Mouse (Mus musculus) bone marrow macrophage, adult 2 months (primary cell): ENCODE results near the gene Iqschfp. TPM values are rescaled to one million over a fixed set of nuclear protein-coding genes. Genes with fewer than 3 reads are reported as not detected.

Experiments used
- H3K27ac ChIP-seq: 2 replicates; pipeline ENCODE4 v1.5.1; 2012; ENCODE audit warnings: low read depth, low read length; ENCODE audit not compliant: insufficient read depth
- H3K4me1 ChIP-seq: 2 replicates; pipeline ENCODE4 v1.6.1; 2012; ENCODE audit warnings: low read length; ENCODE audit not compliant: control insufficient read depth, insufficient read depth
- H3K4me3 ChIP-seq: 2 replicates; pipeline ENCODE4 v1.5.1; 2012; ENCODE audit warnings: mild to moderate bottlenecking, low read length, moderate library complexity; ENCODE audit not compliant: insufficient read depth
- CTCF ChIP-seq: IDR thresholded peaks from 2 replicates; pipeline ENCODE4 v1.5.1; 2012; ENCODE audit warnings: low read depth, mild to moderate bottlenecking, low read length, moderate library complexity
- POLR2A ChIP-seq: IDR thresholded peaks from 2 replicates; pipeline ENCODE4 v1.6.1; 2012; ENCODE audit warnings: mild to moderate bottlenecking, low read depth, low read length, borderline replicate concordance
- polyA plus RNA-seq: library from polyadenylated mRNA; stranded (reverse); fragments of >200 nt; gene quantifications from 2 replicates; pipeline ENCODE4 v1.2.4, GENCODE M21; 2012; ENCODE audit not compliant: missing spikeins, insufficient read depth, insufficient read length

Iqschfp gene
- polyA plus RNA-seq, 1 experiment = not detected

GRCm38 (mm10) chr3:68632714-68633113 is 740.7 kb downstream of the Iqschfp start:
- H3K4me1 ChIP-seq = no peaks in the 10 kb centered on the region
- no peak overlapping the region for H3K4me3 ChIP-seq
- no peak for TF ChIP-seq POLR2A
- no peak for TF ChIP-seq CTCF
- H3K27ac ChIP-seq = no peak overlapping the region

DNA sequence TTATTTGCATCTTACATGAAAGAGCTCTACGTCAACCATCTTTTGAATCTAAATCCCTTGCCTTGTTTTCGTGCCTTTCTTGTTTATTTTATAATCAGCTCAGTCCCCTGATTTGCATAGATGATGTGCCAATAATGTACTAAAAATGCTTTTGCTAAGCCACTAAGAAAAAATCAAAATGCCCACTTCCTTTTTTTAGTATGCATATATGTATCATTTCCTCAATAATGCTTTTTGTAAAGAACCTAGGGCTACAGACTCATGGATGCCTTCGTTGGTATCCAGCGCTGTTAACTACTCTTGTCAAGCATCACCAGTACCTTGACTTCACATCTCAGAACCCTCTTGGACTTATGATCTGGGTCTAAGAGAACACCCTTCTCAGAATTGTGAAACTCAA is 741.5 kb downstream of the Iqschfp start:
- Histone ChIP-seq H3K4me1 (no peaks in the 10 kb centered on the region), H3K4me3 (no peak overlapping the region), H3K27ac (no peak overlapping the region)
- TF ChIP-seq CTCF (no peak), POLR2A (no peak)

- Histone ChIP-seq H3K4me3 (no peak overlapping the region), H3K4me1 (no peaks in the 10 kb centered on the region), H3K27ac (no peak overlapping the region)
- no peak for TF ChIP-seq CTCF
These were observed 745.9 kb downstream of the Iqschfp start for GRCm38 (mm10) chr3:68637960-68638359.

GRCm38 (mm10) chr3:68638703-68639102 is 746.7 kb downstream of the Iqschfp start:
- H3K4me1 ChIP-seq = no peaks in the 10 kb centered on the region
- H3K27ac ChIP-seq = no peak overlapping the region
- H3K4me3 ChIP-seq = no peak overlapping the region
- TF ChIP-seq CTCF (no peak), POLR2A (no peak)

DNA sequence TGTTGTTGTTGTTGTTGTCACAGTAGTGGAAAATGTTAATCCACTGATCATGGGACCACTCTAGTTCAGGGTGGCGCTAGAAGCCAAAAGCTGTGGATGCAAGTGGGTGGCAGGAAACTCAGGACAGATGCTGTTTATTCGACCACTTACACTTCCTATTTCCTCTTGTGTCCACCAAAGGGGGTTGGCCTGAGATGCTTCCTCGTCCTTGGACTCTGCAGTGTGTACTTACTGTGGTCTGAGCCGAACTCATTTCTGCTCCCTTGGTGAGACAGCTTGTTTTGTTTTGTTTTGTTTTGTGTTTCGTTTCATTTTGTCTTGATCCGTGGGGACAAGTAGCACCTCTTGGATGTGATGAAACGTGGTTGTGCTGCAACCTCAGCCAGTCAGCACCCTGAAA is 750.9 kb downstream of the Iqschfp start:
- no peak for TF ChIP-seq POLR2A
- TF ChIP-seq CTCF = no peak
- H3K27ac ChIP-seq = no peak overlapping the region
- H3K4me3 ChIP-seq = no peak overlapping the region
- no peaks in the 10 kb centered on the region for H3K4me1 ChIP-seq

GRCm38 (mm10) chr3:68646387-68647130 is 754.5 kb downstream of the Iqschfp start:
- H3K27ac ChIP-seq = no peak overlapping the region
- H3K4me3 ChIP-seq = no peak overlapping the region
- no peaks in the 10 kb centered on the region for H3K4me1 ChIP-seq
- TF ChIP-seq CTCF (no peak), POLR2A (no peak)

GRCm38 (mm10) chr3:68647282-68647681 is 755.2 kb downstream of the Iqschfp start:
- TF ChIP-seq CTCF = no peak
- no peak for TF ChIP-seq POLR2A
- no peak overlapping the region for H3K27ac ChIP-seq
- no peak overlapping the region for H3K4me3 ChIP-seq
- no peaks in the 10 kb centered on the region for H3K4me1 ChIP-seq

GRCm38 (mm10) chr3:68650251-68650650 is 758.2 kb downstream of the Iqschfp start:
- no peak overlapping the region for H3K4me3 ChIP-seq
- H3K27ac ChIP-seq = no peak overlapping the region
- no peak for TF ChIP-seq POLR2A
- TF ChIP-seq CTCF = no peak
- no peaks in the 10 kb centered on the region for H3K4me1 ChIP-seq

GRCm38 (mm10) chr3:68656607-68657352 is 764.7 kb downstream of the Iqschfp start:
- Histone ChIP-seq H3K4me3 (no peak overlapping the region), H3K4me1 (no peaks in the 10 kb centered on the region), H3K27ac (no peak overlapping the region)
- TF ChIP-seq CTCF (no peak), POLR2A (no peak)

- Histone ChIP-seq H3K4me3 (no peak overlapping the region), H3K4me1 (no peaks in the 10 kb centered on the region), H3K27ac (no peak overlapping the region)
- TF ChIP-seq POLR2A = no peak
- no peak for TF ChIP-seq CTCF
These were observed 765.7 kb downstream of the Iqschfp start for GRCm38 (mm10) chr3:68657589-68658245.
